Mouse (Mus musculus) C2C12 (cell line): ENCODE data around the gene Cacybp.

Experiments
- CEBPB ChIP-seq: IDR thresholded peaks from one replicate; pipeline ENCODE4 v1.6.1; 2011; ENCODE audit warnings: low read depth, mild to moderate bottlenecking, control low read depth, moderate library complexity
- CTCF ChIP-seq: IDR thresholded peaks from one replicate; pipeline ENCODE4 v1.5.1; 2011; ENCODE audit not compliant: control insufficient read depth, insufficient read depth, insufficient read length
- MYOG ChIP-seq: IDR thresholded peaks from one replicate; pipeline ENCODE4 v1.6.1; 2011; ENCODE audit not compliant: control insufficient read depth, insufficient read length; ENCODE audit errors: extremely low read depth
- USF1 ChIP-seq: IDR thresholded peaks from one replicate; pipeline ENCODE4 v1.6.1; 2011; ENCODE audit warnings: low read depth, mild to moderate bottlenecking, control low read depth, moderate library complexity

DNA sequence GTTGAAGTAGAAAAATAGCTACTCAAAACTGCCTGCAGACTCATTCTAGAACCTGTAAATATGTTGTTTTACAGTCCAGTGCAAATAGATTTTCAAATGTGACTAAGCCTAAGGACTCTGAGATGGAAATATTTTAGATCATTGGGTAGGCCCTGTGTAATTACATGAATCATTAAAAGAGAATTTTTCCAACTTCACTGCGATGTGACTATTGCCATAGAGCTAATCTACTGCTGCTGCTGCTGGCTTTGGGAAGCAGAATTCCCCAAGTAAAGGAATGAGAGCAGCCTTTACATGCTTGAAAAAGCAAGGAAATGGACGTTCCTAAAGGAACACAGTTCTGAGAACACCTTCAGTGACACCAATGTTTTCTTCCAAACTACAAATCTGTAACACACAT is 49.2 kb upstream of the Cacybp start:
- no peak for TF ChIP-seq CTCF
- no peak for TF ChIP-seq USF1
- no peak for TF ChIP-seq MYOG
- no peak for TF ChIP-seq CEBPB
